Mouse (Mus musculus): Measurements from ENCODE around the gene Gm11541. TPM values are rescaled to one million over a fixed set of nuclear protein-coding genes. Genes with fewer than 3 reads are reported as not detected.

The Gm11541 gene
- polyA plus RNA-seq, 1 experiment from 2014 or later, result 0.15 TPM

DNA sequence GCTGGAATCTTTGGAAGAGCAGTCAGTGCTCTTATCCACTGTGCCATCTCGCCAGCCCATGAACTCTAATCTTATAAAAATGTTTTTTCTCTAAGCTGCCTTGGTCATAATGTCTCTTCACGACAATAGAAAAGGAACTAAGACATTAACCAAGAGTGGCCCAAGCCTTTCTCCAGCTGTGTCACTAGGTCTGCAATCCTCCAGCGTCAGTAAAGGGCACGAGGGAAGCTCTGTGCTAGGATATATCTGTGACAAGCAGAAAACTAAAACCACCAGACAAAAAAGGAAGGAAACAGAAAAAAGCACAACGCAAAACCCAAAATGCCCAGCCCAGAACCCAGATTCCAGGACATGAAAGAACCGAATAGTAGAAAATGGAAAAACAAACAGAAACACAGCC, 17.1 kb downstream of the Gm11541 start:
- H3K9me3 ChIP-seq (replicated peaks; ENCODE audit: control insufficient read depth, low read length), result no peaks in the 10 kb centered on the region
- H3K27me3 ChIP-seq (ENCODE audit: control insufficient read depth, insufficient read depth, low read length), result no peaks in the 10 kb centered on the region
- no peak overlapping the region for H3K9ac ChIP-seq (replicated peaks; ENCODE audit: low read length)
- no peaks in the 10 kb centered on the region for H3K4me1 ChIP-seq (ENCODE audit: control insufficient read depth, insufficient read depth, low read length)
- 79% methylated on average over 6 of the region's 6 CpGs for WGBS
- no peak overlapping the region for H3K27ac ChIP-seq (replicated peaks; ENCODE audit: low read depth, low read length)
- no peak overlapping the region for H3K4me2 ChIP-seq (ENCODE audit: low read depth, low read length)
- no peak overlapping the region for H3K4me3 ChIP-seq (ENCODE audit: low read depth, low read length)
- DNase-seq (ENCODE audit: low spot score) (no peak), ATAC-seq (replicated peaks; ENCODE audit: insufficient number of reproducible peaks, low FRiP score, low TSS enrichment, low read depth) (no peak)
- no peaks in the 10 kb centered on the region for H3K36me3 ChIP-seq (replicated peaks; ENCODE audit: control insufficient read depth, insufficient read depth, low read depth, low read length)

DNA sequence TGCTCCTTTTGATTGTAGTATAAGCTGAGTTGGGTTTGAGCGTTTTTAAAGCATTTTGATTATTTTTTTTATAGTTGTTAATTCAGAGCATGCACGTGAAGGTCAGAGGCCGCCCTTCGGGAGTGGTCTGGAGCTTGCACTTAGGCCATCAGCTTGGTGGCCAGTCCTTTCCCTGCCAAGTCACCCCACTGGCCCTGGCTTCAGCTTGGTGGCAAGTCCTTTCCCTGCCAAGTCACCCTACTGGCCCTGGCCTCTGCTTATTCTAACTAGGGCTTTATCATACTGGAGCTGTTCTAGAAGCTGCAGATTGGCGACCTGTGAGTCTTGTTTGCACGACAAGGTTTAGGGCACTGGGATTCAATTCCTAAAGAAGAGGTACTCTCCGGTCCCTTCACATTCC, 21.9 kb downstream of the Gm11541 start:
- Histone ChIP-seq H3K4me3 (ENCODE audit: low read depth, low read length) (no peak overlapping the region), H3K36me3 (replicated peaks; ENCODE audit: control insufficient read depth, insufficient read depth, low read depth, low read length) (no peaks in the 10 kb centered on the region), H3K4me1 (ENCODE audit: control insufficient read depth, insufficient read depth, low read length) (no peaks in the 10 kb centered on the region), H3K27ac (replicated peaks; ENCODE audit: low read depth, low read length) (no peak overlapping the region), H3K27me3 (ENCODE audit: control insufficient read depth, insufficient read depth, low read length) (no peaks in the 10 kb centered on the region), H3K9ac (replicated peaks; ENCODE audit: low read length) (no peak overlapping the region), H3K9me3 (replicated peaks; ENCODE audit: control insufficient read depth, low read length) (no peaks in the 10 kb centered on the region), H3K4me2 (ENCODE audit: low read depth, low read length) (no peak overlapping the region)
- DNase-seq (ENCODE audit: low spot score) (no peak), ATAC-seq (replicated peaks; ENCODE audit: insufficient number of reproducible peaks, low FRiP score, low TSS enrichment, low read depth) (no peak)
- WGBS, result 74% methylated on average over 7 of the region's 7 CpGs

DNA sequence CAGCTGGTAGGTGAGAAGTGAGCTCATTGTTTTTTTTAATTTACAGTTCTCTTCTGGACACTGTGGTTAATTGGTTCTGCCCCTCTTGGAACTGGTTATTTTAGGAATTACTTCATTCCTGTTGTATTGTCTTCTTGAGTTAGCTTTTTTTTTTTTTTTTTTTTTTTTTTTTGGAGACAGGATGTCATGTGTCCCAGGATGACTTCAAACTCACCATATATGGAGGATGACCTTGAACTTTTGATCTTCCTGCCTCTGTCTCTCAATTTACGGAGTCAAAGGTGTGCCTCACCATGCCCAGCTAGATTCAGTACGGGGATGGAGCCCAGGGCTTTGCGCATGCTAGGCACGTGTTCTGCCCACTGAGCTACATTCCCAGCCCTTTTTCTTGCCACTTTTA, 22.7 kb downstream of the Gm11541 start:
- H3K4me1 ChIP-seq (ENCODE audit: control insufficient read depth, insufficient read depth, low read length), result no peaks in the 10 kb centered on the region
- no peak overlapping the region for H3K4me3 ChIP-seq (ENCODE audit: low read depth, low read length)
- no peaks in the 10 kb centered on the region for H3K36me3 ChIP-seq (replicated peaks; ENCODE audit: control insufficient read depth, insufficient read depth, low read depth, low read length)
- WGBS, result 64% methylated on average over 4 of the region's 4 CpGs
- no peak overlapping the region for H3K27ac ChIP-seq (replicated peaks; ENCODE audit: low read depth, low read length)
- DNase-seq (ENCODE audit: low spot score) (no peak), ATAC-seq (replicated peaks; ENCODE audit: insufficient number of reproducible peaks, low FRiP score, low TSS enrichment, low read depth) (no peak)
- H3K27me3 ChIP-seq (ENCODE audit: control insufficient read depth, insufficient read depth, low read length), result no peaks in the 10 kb centered on the region
- H3K9ac ChIP-seq (replicated peaks; ENCODE audit: low read length), result no peak overlapping the region
- no peak overlapping the region for H3K4me2 ChIP-seq (ENCODE audit: low read depth, low read length)
- H3K9me3 ChIP-seq (replicated peaks; ENCODE audit: control insufficient read depth, low read length), result no peaks in the 10 kb centered on the region

DNA sequence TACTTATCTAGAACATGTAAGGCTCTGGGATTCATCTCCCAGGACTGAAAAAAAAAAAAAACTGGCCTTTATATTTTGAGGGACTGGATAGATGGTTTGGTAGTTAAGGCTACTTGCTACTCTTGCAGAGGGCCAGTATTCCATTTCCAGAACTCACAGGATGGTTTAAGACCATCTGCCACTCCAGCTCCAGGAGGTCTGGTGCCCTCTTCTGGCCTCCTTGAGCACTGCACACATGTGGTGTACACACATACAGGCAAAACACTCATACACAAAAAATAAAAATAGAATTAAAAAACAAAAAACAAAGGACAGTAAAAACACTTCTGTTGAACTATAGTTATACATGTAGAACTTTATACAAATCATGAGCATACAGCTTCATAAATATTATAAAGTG, 23.7 kb downstream of the Gm11541 start:
- H3K4me1 ChIP-seq (ENCODE audit: control insufficient read depth, insufficient read depth, low read length), result peaks cover 2% of the 10 kb centered on the region
- no peak overlapping the region for H3K4me2 ChIP-seq (ENCODE audit: low read depth, low read length)
- ATAC-seq (replicated peaks; ENCODE audit: insufficient number of reproducible peaks, low FRiP score, low TSS enrichment, low read depth), result no peak
- no peak for DNase-seq (ENCODE audit: low spot score)
- no peaks in the 10 kb centered on the region for H3K27me3 ChIP-seq (ENCODE audit: control insufficient read depth, insufficient read depth, low read length)
- no peak overlapping the region for H3K4me3 ChIP-seq (ENCODE audit: low read depth, low read length)
- no peaks in the 10 kb centered on the region for H3K36me3 ChIP-seq (replicated peaks; ENCODE audit: control insufficient read depth, insufficient read depth, low read depth, low read length)
- H3K27ac ChIP-seq (replicated peaks; ENCODE audit: low read depth, low read length), result no peak overlapping the region
- H3K9ac ChIP-seq (replicated peaks; ENCODE audit: low read length), result no peak overlapping the region
- H3K9me3 ChIP-seq (replicated peaks; ENCODE audit: control insufficient read depth, low read length), result no peaks in the 10 kb centered on the region

DNA sequence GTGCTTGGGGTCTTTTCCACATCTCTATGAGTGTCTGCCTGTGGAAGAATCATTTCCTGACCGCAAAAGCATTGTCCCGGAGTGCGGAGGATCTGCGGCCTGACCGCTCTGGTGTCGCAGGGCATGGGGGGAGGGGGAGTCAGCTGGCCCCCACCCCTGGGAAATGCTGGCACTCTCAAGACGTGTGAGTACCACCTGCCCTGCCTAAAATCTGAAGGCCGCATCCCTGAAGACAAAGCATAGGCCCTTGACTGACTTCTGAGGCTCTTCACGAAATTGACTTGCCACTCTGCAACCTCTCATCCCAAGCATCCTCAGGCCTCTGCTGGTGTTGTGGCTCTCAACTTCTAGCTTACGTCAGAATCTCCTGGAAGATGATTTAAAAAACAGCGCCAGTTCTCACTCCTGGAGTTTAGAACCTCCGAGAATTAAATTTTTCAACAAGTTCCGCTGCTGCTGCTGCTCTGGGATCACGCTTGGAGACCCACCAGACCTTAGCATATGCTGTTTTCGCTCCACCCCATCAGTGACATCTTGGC, 26.6 kb downstream of the Gm11541 start:
- ATAC-seq (replicated peaks; ENCODE audit: insufficient number of reproducible peaks, low FRiP score, low TSS enrichment, low read depth), result no peak

DNA sequence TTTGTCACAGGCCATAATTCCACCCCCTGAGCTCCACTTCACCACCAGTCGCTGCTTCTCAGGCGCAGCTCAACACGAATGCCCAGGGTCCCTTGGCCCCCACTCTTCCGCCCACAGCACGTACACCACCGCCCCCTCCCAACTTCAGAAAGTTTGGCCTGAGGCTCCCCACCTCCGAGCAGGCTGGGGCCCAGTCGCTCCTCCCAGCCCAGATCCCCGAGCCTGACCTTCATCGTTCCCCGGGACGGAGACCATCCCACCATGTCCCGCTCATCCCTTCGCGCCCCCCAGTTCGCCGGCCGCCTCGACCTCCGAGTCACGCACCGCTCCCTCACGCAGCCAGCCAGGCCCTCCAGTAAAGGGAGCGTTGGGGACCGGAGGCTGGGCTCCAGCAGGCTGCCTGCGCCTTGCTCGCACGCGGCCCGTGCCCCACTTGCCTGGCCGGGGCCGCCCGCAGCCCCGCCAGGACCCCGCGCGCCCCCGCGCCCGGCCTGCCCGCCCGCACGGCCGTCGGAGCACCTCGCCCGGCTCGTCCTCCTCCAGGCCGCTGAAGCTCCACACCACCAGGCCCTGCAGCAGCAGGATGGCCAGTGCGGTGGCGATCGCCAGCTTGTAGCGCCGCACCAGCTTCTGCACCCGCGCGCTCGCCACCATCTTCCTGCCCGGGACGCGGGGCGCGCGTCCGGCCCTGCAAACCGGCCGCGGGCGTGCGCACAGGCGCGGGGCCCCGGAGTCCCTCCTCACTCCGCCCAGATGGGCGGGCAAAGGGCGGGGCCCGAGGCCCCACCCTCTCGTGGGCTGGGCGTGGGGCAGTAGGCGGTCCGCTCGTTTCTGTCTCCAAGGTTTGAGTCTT, 27.3 kb downstream of the Gm11541 start, which contains the start of gene Xylt2:
Xylt2 (minus strand) TSS at position 762 of the 853 bp plus-strand sequence.
- Histone ChIP-seq H3K27me3 (ENCODE audit: control insufficient read depth, insufficient read depth, low read length) (no peaks in the 10 kb centered on the region), H3K4me3 (ENCODE audit: low read depth, low read length) (peak within 1 kb of the TSS; percentile 96), H3K4me2 (ENCODE audit: low read depth, low read length) (peak within 1 kb of the TSS; percentile 69), H3K36me3 (replicated peaks; ENCODE audit: control insufficient read depth, insufficient read depth, low read depth, low read length) (no peaks in the 10 kb centered on the region), H3K9me3 (replicated peaks; ENCODE audit: control insufficient read depth, low read length) (no peaks in the 10 kb centered on the region), H3K27ac (replicated peaks; ENCODE audit: low read depth, low read length) (peak within 1 kb of the TSS; percentile 89), H3K4me1 (ENCODE audit: control insufficient read depth, insufficient read depth, low read length) (peaks cover 2% of the 10 kb centered on the region), H3K9ac (replicated peaks; ENCODE audit: low read length) (peak within 1 kb of the TSS; percentile 97)
- peak; percentile 96 for DNase-seq (ENCODE audit: low spot score)
- ATAC-seq (replicated peaks; ENCODE audit: insufficient number of reproducible peaks, low FRiP score, low TSS enrichment, low read depth), result peak; percentile 87
- WGBS, result under 1% methylated on average over 64 of the region's 82 CpGs

More for the DNA sequence above, 26.6 kb downstream of the Gm11541 start:
- Histone ChIP-seq H3K4me2 (ENCODE audit: low read depth, low read length) (peak overlapping the region; percentile 69), H3K4me1 (ENCODE audit: control insufficient read depth, insufficient read depth, low read length) (peaks cover 2% of the 10 kb centered on the region), H3K4me3 (ENCODE audit: low read depth, low read length) (peak overlapping the region; percentile 96), H3K9ac (replicated peaks; ENCODE audit: low read length) (peak overlapping the region; percentile 97), H3K27ac (replicated peaks; ENCODE audit: low read depth, low read length) (peak overlapping the region; percentile 89; the same call in 1 of the 2 replicates), H3K27me3 (ENCODE audit: control insufficient read depth, insufficient read depth, low read length) (no peaks in the 10 kb centered on the region), H3K36me3 (replicated peaks; ENCODE audit: control insufficient read depth, insufficient read depth, low read depth, low read length) (no peaks in the 10 kb centered on the region), H3K9me3 (replicated peaks; ENCODE audit: control insufficient read depth, low read length) (no peaks in the 10 kb centered on the region)
- WGBS, result 30% methylated on average over 15 of the region's 15 CpGs
- no peak for DNase-seq (ENCODE audit: low spot score)

DNA sequence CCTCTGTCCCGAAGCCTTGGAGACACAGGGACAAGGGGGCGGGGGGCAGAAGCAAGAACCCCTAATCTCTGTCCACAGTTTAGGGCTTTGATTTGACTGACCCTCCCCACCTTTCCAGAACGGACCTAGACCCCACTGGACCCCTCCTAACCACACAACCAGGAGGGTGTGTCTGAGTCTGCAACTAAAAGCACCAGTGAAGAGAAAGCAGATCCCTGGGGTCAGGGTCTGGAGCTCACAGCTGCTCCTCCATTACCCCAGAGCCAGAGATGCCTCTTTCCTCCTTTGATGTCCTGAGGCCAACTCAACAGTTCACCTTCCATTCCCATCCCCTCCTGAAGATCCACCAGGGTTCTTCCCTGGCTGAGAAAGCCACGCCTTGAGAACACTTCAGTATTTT, 28.0 kb downstream of the Gm11541 start:
- peak overlapping the region; percentile 96 for H3K4me3 ChIP-seq (ENCODE audit: low read depth, low read length)
- ATAC-seq (replicated peaks; ENCODE audit: insufficient number of reproducible peaks, low FRiP score, low TSS enrichment, low read depth), result no peak
- H3K9ac ChIP-seq (replicated peaks; ENCODE audit: low read length), result peak overlapping the region; percentile 97
- H3K9me3 ChIP-seq (replicated peaks; ENCODE audit: control insufficient read depth, low read length), result no peaks in the 10 kb centered on the region
- WGBS, result 45% methylated on average over 4 of the region's 4 CpGs
- H3K27me3 ChIP-seq (ENCODE audit: control insufficient read depth, insufficient read depth, low read length), result no peaks in the 10 kb centered on the region
- no peaks in the 10 kb centered on the region for H3K36me3 ChIP-seq (replicated peaks; ENCODE audit: control insufficient read depth, insufficient read depth, low read depth, low read length)
- H3K27ac ChIP-seq (replicated peaks; ENCODE audit: low read depth, low read length), result no peak overlapping the region
- H3K4me2 ChIP-seq (ENCODE audit: low read depth, low read length), result peak overlapping the region; percentile 69
- DNase-seq (ENCODE audit: low spot score), result no peak
- peaks cover 2% of the 10 kb centered on the region for H3K4me1 ChIP-seq (ENCODE audit: control insufficient read depth, insufficient read depth, low read length)

DNA sequence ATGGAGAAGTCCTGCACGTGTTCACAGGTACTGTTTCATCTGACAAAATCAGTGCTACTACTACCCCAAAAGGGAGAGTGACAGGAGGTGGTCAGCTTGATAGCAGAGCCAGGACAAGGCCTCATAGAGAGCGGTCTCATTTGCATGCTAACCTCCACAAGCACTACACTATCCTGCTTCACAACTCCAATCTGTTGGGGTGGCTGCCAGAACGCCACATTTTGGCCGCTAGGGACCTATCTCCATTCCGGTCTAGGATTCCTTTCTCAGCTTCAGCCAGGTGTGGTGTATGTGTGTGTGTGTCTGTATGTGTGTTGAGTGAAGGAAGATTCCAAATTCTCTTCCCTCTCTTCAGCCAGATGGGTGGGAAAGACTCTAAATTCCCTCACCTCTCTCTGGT, 28.9 kb downstream of the Gm11541 start:
- Histone ChIP-seq H3K27me3 (ENCODE audit: control insufficient read depth, insufficient read depth, low read length) (no peaks in the 10 kb centered on the region), H3K9ac (replicated peaks; ENCODE audit: low read length) (no peak overlapping the region), H3K4me2 (ENCODE audit: low read depth, low read length) (no peak overlapping the region), H3K27ac (replicated peaks; ENCODE audit: low read depth, low read length) (no peak overlapping the region), H3K4me1 (ENCODE audit: control insufficient read depth, insufficient read depth, low read length) (peaks cover 2% of the 10 kb centered on the region), H3K36me3 (replicated peaks; ENCODE audit: control insufficient read depth, insufficient read depth, low read depth, low read length) (no peaks in the 10 kb centered on the region), H3K4me3 (ENCODE audit: low read depth, low read length) (no peak overlapping the region), H3K9me3 (replicated peaks; ENCODE audit: control insufficient read depth, low read length) (no peaks in the 10 kb centered on the region)
- DNase-seq (ENCODE audit: low spot score) (no peak), ATAC-seq (replicated peaks; ENCODE audit: insufficient number of reproducible peaks, low FRiP score, low TSS enrichment, low read depth) (no peak)
- 81% methylated on average over 5 of the region's 5 CpGs for WGBS

All from embryonic facial prominence, embryonic 11.5 days (tissue).